Mouse (Mus musculus): ENCODE data around the gene Slc22a23. TPM values are rescaled to one million over a fixed set of nuclear protein-coding genes. Genes with fewer than 3 reads are reported as not detected.

The Slc22a23 gene
- total and polyA plus RNA-seq, 3 experiments, result 0.47 to 1.3 (median 0.85) TPM

- in situ Hi-C loops (cut with MboI; ENCODE audit: low pct_ligation_motif_present, low pct_unique_long_range_greater_than_20kb, low sequenced_read_pairs), result loop anchor here (5.0 to 25.0 kb wide), 2 partner anchors 447 to 677 kb away; no protein-coding TSS in a partner anchor
- no peaks in the 10 kb centered on the region for H3K9me3 ChIP-seq (replicated peaks; ENCODE audit: low read length)
- no peak for TF ChIP-seq ZNF384 (IDR thresholded peaks at IDR 0.05; ENCODE audit: low read depth, low read length)
- no peak for TF ChIP-seq EP300 (IDR thresholded peaks at IDR 0.05; ENCODE audit: low read length)
- TF ChIP-seq MAX (IDR thresholded peaks at IDR 0.05; ENCODE audit: low read length), result no peak
- no peak for TF ChIP-seq ETS1 (conservative IDR thresholded peaks at IDR 0.05; ENCODE audit: low read depth, low read length)
- no peak for TF ChIP-seq IRF4 (IDR thresholded peaks at IDR 0.05; ENCODE audit: low read depth, low read length)
- no peak overlapping the region for H3K4me2 ChIP-seq (ENCODE audit: insufficient read depth, low read depth, poor library complexity, severe bottlenecking)
- peaks cover 2 to 14% of the 10 kb centered on the region in 2 experiments; a peak in 3 of 4 replicates for H3K4me1 ChIP-seq (ENCODE audit: control insufficient read depth in 1 of 2, insufficient read depth in 2 of 2)
- H3K4me3 ChIP-seq (replicated peaks in 1 of 3; ENCODE audit: low read depth in 2 of 3, low read length in 2 of 3, poor library complexity in 1 of 3), result no peak overlapping the region
- H3K36me3 ChIP-seq (replicated peaks in 1 of 2; ENCODE audit: control insufficient read depth in 1 of 2, insufficient read depth in 1 of 2, low read length in 1 of 2), result peaks cover 10 to 28% of the 10 kb centered on the region in 2 experiments
- H3K79me2 ChIP-seq (replicated peaks; ENCODE audit: control insufficient read depth, extremely low read depth, insufficient read depth, poor library complexity, severe bottlenecking), result no peaks in the 10 kb centered on the region
- DNase-seq (ENCODE audit: extremely low read depth), result no peak
- H3K9ac ChIP-seq (ENCODE audit: insufficient read depth, low read depth), result no peak overlapping the region
- H3K27ac ChIP-seq (ENCODE audit: insufficient read depth, low read depth), result no peak overlapping the region
- dilution Hi-C loops (cut with MboI; ENCODE audit: extremely low pct_ligation_motif_present, extremely low pct_unique_long_range_greater_than_20kb, low sequenced_read_pairs), result no loop called here
- H3K27me3 ChIP-seq (replicated peaks), result no peaks in the 10 kb centered on the region
Measured at GRCm38 (mm10) chr13:34185371-34185770, 159.6 kb downstream of the Slc22a23 start.

GRCm38 (mm10) chr13:34181624-34182023 is 163.4 kb downstream of the Slc22a23 start:
- in situ Hi-C loops (cut with MboI; ENCODE audit: low pct_ligation_motif_present, low pct_unique_long_range_greater_than_20kb, low sequenced_read_pairs), result loop anchor here (25.0 kb wide), 1 partner anchor 681 kb away; no protein-coding TSS in a partner anchor
- Histone ChIP-seq H3K9ac (ENCODE audit: insufficient read depth, low read depth) (no peak overlapping the region), H3K36me3 (replicated peaks in 1 of 2; ENCODE audit: control insufficient read depth in 1 of 2, insufficient read depth in 1 of 2, low read length in 1 of 2) (peaks cover 27 to 60% of the 10 kb centered on the region in 2 experiments), H3K27me3 (replicated peaks) (no peaks in the 10 kb centered on the region), H3K4me1 (ENCODE audit: control insufficient read depth in 1 of 2, insufficient read depth in 2 of 2) (peaks cover 8 to 25% of the 10 kb centered on the region in 2 experiments; a peak in 3 of 4 replicates), H3K27ac (ENCODE audit: insufficient read depth, low read depth) (no peak overlapping the region), H3K4me3 (replicated peaks in 1 of 3; ENCODE audit: low read depth in 2 of 3, low read length in 2 of 3, poor library complexity in 1 of 3) (no peak overlapping the region), H3K79me2 (replicated peaks; ENCODE audit: control insufficient read depth, extremely low read depth, insufficient read depth, poor library complexity, severe bottlenecking) (no peaks in the 10 kb centered on the region), H3K9me3 (replicated peaks; ENCODE audit: low read length) (no peaks in the 10 kb centered on the region), H3K4me2 (ENCODE audit: insufficient read depth, low read depth, poor library complexity, severe bottlenecking) (no peak overlapping the region)
- TF ChIP-seq CHD1 (IDR thresholded peaks at IDR 0.05; ENCODE audit: low read depth, low read length), result no peak
- TF ChIP-seq PAX5 (IDR thresholded peaks at IDR 0.05; ENCODE audit: low read length), result no peak
- no peak for TF ChIP-seq HCFC1 (IDR thresholded peaks at IDR 0.05; ENCODE audit: low read depth, low read length)
- no peak for TF ChIP-seq TCF12 (IDR thresholded peaks at IDR 0.05; ENCODE audit: low read depth, low read length)
- TF ChIP-seq MAFK (IDR thresholded peaks at IDR 0.05; ENCODE audit: insufficient replicate concordance, low read length), result no peak
- no peak for TF ChIP-seq USF2 (conservative IDR thresholded peaks at IDR 0.05; ENCODE audit: low read depth, low read length)
- no peak for TF ChIP-seq CHD2 (IDR thresholded peaks at IDR 0.05; ENCODE audit: low read length)
- no peak for TF ChIP-seq IRF4 (IDR thresholded peaks at IDR 0.05; ENCODE audit: low read depth, low read length)
- TF ChIP-seq NRF1 (IDR thresholded peaks at IDR 0.05; ENCODE audit: low read depth, low read length), result no peak
- TF ChIP-seq KAT2A (IDR thresholded peaks at IDR 0.05; ENCODE audit: insufficient replicate concordance, low read length), result no peak
- TF ChIP-seq MAX (IDR thresholded peaks at IDR 0.05; ENCODE audit: low read length), result no peak
- dilution Hi-C loops (cut with MboI; ENCODE audit: extremely low pct_ligation_motif_present, extremely low pct_unique_long_range_greater_than_20kb, low sequenced_read_pairs), result no loop called here
- no peak for DNase-seq (ENCODE audit: extremely low read depth)
